In the genomic region with DNA sequence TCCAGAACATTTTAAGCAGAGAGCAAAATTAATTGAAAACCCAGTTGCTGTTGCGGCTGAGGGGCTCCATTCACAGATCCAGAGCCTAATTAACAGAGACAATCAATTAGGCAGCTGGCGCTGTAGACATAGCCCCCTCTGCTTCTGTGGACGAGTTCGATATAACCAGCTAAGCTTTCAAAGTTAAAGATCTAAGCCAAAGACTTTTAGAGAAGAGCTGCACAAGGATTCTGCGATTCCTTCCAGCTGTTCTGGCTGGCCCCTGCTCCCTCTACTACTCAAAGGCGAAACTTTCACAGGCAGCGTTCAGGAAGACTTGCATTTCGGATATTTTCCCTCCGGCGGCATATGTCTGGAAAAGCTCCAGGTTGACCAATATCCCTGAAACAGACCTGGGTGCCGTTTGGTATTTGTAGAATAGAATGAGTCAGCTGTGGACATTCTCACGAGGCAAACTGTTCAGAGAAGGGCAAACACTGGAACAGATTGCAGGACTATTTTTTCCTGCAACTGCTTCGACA, we compare ENCODE assay signal across 9 mouse cellular contexts. TPM values are rescaled to one million over a fixed set of nuclear protein-coding genes. Genes with fewer than 3 reads are reported as not detected.
DNase-seq lines count a peak whose midpoint lies in the region; TF ChIP-seq lines count a peak whose summit lies in the region.
"Had no signal": no experiment of that assay in that cellular context is flagged by ENCODE, and none has a peak within 500 bp of the region (broad histone marks: within the 10 kb centered on the region; RNA-seq: fewer than 3 reads in every experiment).

No protein-coding gene starts in this region.

- peaks cover 3% of the 10 kb centered on the region; the same call in 1 of the 2 replicates for H3K4me1 ChIP-seq in kidney, adult 2 months (ENCODE audit: control insufficient read depth, insufficient read depth, low read length)

- no peak for TF ChIP-seq POLR2A in kidney, adult 2 months (IDR thresholded peaks at IDR 0.05; ENCODE audit: low read depth, low read length)

- 40% methylated on average over 13 of the region's 13 CpGs for WGBS in kidney, adult 2 months

- no peak for TF ChIP-seq CTCF in kidney, adult 2 months (conservative IDR thresholded peaks at IDR 0.05; ENCODE audit: insufficient read depth, insufficient read length, low read depth, low read length)

- H3K27ac ChIP-seq in kidney, adult 2 months (ENCODE audit: insufficient read depth, low read depth, low read length) = no peak overlapping the region
- H3K27ac ChIP-seq: heart, embryonic 15.5 days had no signal

- no peak overlapping the region for H3K4me3 ChIP-seq in kidney, adult 2 months (ENCODE audit: insufficient read depth, low read depth, low read length)
- H3K4me3 ChIP-seq: heart, embryonic 15.5 days had no signal

- no peaks in the 10 kb centered on the region for H3K36me3 ChIP-seq in kidney, adult 2 months (ENCODE audit: control insufficient read depth, insufficient read depth, low read length)
- H3K36me3 ChIP-seq: heart, embryonic 15.5 days had no signal

- H3K27me3 ChIP-seq in kidney, adult 2 months (replicated peaks; ENCODE audit: control insufficient read depth, insufficient read depth, low read length) = no peaks in the 10 kb centered on the region
- H3K27me3 ChIP-seq: heart, embryonic 15.5 days had no signal

- DNase-seq in kidney, postnatal 10 days = peak; percentile 36
- no peak for DNase-seq in kidney, postnatal 14 days
- DNase-seq in adrenal gland, postnatal 14 days = peak; percentile 35
- peak; percentile 82 for DNase-seq in fibroblast of lung, adult 2 months (ENCODE audit: low read depth)
- DNase-seq in lung, postnatal 10 days = peak; percentile 31
- DNase-seq in spleen, postnatal 36 days (ENCODE audit: low spot score in 2 of 2) = no peak
- DNase-seq in kidney, adult 2 months = no peak
- DNase-seq in gastrocnemius, postnatal 25 days = no peak

RNA-seq across cellular contexts. Expression of gene Dhx40, which starts 45.0 kb away (rescaled TPM):
- total RNA-seq in adrenal gland, postnatal 14 days (2021) = 28.9 and 32.7 TPM in 2 replicates
- 6.5 and 10.0 TPM in 2 replicates for polyA plus RNA-seq in kidney, adult 2 months (2012; rRNA removed)
- 10 to 100 TPM; 11.4 to 12.1 TPM for total RNA-seq in gastrocnemius, postnatal 25 days (2021)

Comparison
In these comparisons a context has a peak if more than half of its experiments do, and no peak if none do; other contexts are left out.
1. DNase-seq: peak in kidney, postnatal 10 days (single experiment), adrenal gland, postnatal 14 days (single experiment), fibroblast of lung, adult 2 months (single experiment) and lung, postnatal 10 days (single experiment); none in kidney, postnatal 14 days (single experiment), spleen, postnatal 36 days (0 of 2), kidney, adult 2 months (single experiment) and gastrocnemius, postnatal 25 days (single experiment).